Mouse (Mus musculus) thymus, adult 2 months (tissue): ENCODE measurements around the gene Olfr1495. TPM values are rescaled to one million over a fixed set of nuclear protein-coding genes. Genes with fewer than 3 reads are reported as not detected.

Experiments used
- DNase-seq: peaks from one replicate; pipeline ENCODE4 v3.0.0; 2021
- H3K27ac ChIP-seq: fragments of 200-500 bp; 2 replicates; pipeline ENCODE4 v1.5.1; 2012; ENCODE audit warnings: low read length, control low read depth; ENCODE audit not compliant: control insufficient read depth, insufficient read depth
- H3K27me3 ChIP-seq: fragments of 200-500 bp; 2 replicates; pipeline ENCODE4 v1.6.1; 2012; ENCODE audit warnings: mild to moderate bottlenecking, low read length, moderate library complexity, mixed read lengths; ENCODE audit not compliant: control insufficient read depth, insufficient read depth
- H3K36me3 ChIP-seq: fragments of 200-500 bp; 2 replicates; pipeline ENCODE4 v1.6.1; 2012; ENCODE audit warnings: mild to moderate bottlenecking, low read length, moderate library complexity; ENCODE audit not compliant: control insufficient read depth, insufficient read depth
- H3K4me1 ChIP-seq: fragments of 200-500 bp; replicated peaks from 2 replicates; pipeline ENCODE4 v1.6.1; 2012; ENCODE audit warnings: low read length; ENCODE audit not compliant: control insufficient read depth, insufficient read depth
- H3K4me3 ChIP-seq: fragments of 200-500 bp; 2 replicates; pipeline ENCODE4 v1.5.1; 2012; ENCODE audit warnings: mild to moderate bottlenecking, low read length, control low read depth, moderate library complexity; ENCODE audit not compliant: control insufficient read depth, insufficient read depth
- CTCF ChIP-seq: fragments of 200-500 bp; IDR thresholded peaks from 2 replicates; pipeline ENCODE4 v1.5.1; 2012; ENCODE audit warnings: mild to moderate bottlenecking, control low read depth, low read length, moderate library complexity, borderline replicate concordance; ENCODE audit not compliant: control insufficient read depth, poor library complexity, insufficient read depth; ENCODE audit errors: extremely low read depth
- POLR2A ChIP-seq: fragments of 200-500 bp; IDR thresholded peaks from 2 replicates; pipeline ENCODE4 v1.6.1; 2012; ENCODE audit warnings: mild to moderate bottlenecking, low read length, control low read depth, moderate library complexity; ENCODE audit not compliant: control insufficient read depth, poor library complexity, insufficient read depth; ENCODE audit errors: extremely low read depth
- WGBS: fragments of 180-500 bp; shearing (Covaris S2); methylation state at CpG from one replicate; pipeline ENCODE4 v1.1.7; 2018; 5-methylcytosine and 5-hydroxymethylcytosine counted together
- polyA plus RNA-seq: library from polyadenylated mRNA; depleted of rRNA; stranded (reverse); fragments of >200 nt; gene quantifications from 2 replicates; pipeline ENCODE4 v1.2.3, GENCODE M21; 2012; rRNA removed

The Olfr1495 gene
- polyA plus RNA-seq = not detected in 2 replicates

DNA sequence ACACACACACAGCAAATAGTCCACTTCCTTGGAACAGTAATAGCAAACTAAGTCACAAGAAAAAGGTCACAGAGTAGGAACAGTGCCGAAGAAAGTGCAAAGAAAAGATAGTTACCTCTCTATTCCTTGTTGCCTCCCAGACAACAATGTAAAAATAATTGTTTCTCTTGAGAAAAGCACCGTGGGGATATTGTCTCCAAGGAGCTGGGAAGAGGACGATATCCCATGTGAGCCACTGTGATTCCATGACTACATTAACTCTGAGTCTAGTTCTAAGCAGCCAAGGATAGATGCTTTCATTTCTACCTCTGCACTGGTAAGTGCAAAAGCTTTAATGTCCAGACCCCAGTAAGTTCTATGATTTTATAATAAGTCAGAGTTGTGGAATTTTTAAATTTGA is at the start of gene Olfr1495:
Gene Olfr1495 (plus strand): TSS at position 301 of the 400 bp plus-strand sequence.
- Histone ChIP-seq H3K36me3 (no peaks in the 10 kb centered on the region), H3K27me3 (no peaks in the 10 kb centered on the region), H3K4me1 (no peaks in the 10 kb centered on the region), H3K27ac (no peak within 1 kb of the TSS), H3K4me3 (no peak within 1 kb of the TSS)
- no peak for DNase-seq
- 89% methylated on average over 3 of the region's 3 CpGs for WGBS
- TF ChIP-seq CTCF (no peak), POLR2A (no peak)

DNA sequence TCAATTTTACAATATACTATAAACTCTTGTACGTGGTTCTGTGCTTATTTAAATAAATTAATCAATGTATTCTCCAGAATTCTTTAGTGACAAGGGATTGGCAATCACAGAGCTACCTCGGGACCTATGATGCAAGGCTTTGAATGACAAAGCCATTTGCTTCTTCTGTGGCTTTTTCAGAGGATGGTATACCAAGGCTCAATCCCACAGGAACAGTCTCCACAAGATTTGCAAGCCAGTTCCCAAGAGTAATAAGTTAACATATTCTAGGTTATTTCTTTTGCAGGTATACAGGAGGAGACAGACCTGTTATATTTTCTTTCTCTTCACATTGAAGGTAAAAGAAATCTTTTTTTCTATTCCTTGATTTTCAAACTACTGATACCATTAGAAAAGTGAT is 41.4 kb upstream of the Olfr1495 start, which contains the start of gene Olfr1493-ps1:
Gene Olfr1493-ps1 (plus strand): TSS at position 301 of the 400 bp plus-strand sequence.
- Histone ChIP-seq H3K36me3 (no peaks in the 10 kb centered on the region), H3K4me1 (no peaks in the 10 kb centered on the region), H3K4me3 (no peak within 1 kb of the TSS), H3K27me3 (no peaks in the 10 kb centered on the region), H3K27ac (no peak within 1 kb of the TSS)
- TF ChIP-seq POLR2A (no peak), CTCF (no peak)
- WGBS = 50% methylated on average over 2 of the region's 2 CpGs
- no peak for DNase-seq

DNA sequence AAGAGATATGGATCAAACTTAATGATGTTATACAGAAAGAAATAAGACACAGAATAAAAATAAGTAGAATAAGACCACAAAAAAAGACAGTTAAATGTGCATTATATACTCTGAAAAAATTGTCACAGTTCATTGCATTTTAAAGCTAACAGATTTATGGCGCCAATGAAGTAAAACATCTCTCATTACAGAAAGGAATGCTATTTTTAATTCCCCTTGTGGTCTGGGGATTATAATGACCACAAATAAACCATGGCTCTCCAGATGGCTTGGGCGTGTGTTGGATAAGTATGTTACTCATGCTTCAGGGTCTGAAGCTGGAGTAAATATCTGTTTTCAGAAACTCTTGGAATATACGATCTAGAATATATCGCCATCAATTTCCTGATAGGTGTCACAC is 25.0 kb upstream of the Olfr1495 start, which contains the start of gene Olfr1494:
Gene Olfr1494 (plus strand): TSS at position 301 of the 400 bp plus-strand sequence.
- 91% methylated on average over 4 of the region's 4 CpGs for WGBS
- Histone ChIP-seq H3K4me3 (no peak within 1 kb of the TSS), H3K36me3 (no peaks in the 10 kb centered on the region), H3K27me3 (no peaks in the 10 kb centered on the region), H3K4me1 (no peaks in the 10 kb centered on the region), H3K27ac (no peak within 1 kb of the TSS)
- TF ChIP-seq POLR2A (no peak), CTCF (no peak)
- DNase-seq = no peak

DNA sequence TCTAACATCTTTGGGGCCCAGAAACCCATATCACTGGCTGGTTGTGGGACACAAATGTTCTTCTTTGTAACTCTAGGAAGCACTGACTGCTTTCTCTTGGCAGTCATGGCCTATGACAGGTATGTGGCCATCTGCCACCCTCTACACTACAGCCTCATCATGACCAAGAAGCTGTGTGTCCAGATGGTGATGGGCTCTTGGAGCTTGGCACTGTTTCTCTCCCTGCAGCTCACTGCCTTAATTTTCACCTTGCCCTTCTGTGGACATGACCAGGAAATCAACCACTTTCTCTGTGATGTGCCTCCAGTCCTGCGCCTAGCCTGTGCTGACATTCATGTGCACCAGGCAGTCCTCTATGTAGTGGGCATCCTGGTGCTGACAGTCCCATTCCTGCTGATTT is 15.0 kb upstream of the Olfr1495 start:
- TF ChIP-seq CTCF = no peak
- TF ChIP-seq POLR2A = no peak
- H3K36me3 ChIP-seq = no peaks in the 10 kb centered on the region
- H3K4me3 ChIP-seq = no peak overlapping the region
- no peaks in the 10 kb centered on the region for H3K27me3 ChIP-seq
- no peaks in the 10 kb centered on the region for H3K4me1 ChIP-seq
- no peak overlapping the region for H3K27ac ChIP-seq
- 96% methylated on average over 1 of the region's 1 CpGs for WGBS
- DNase-seq = no peak

DNA sequence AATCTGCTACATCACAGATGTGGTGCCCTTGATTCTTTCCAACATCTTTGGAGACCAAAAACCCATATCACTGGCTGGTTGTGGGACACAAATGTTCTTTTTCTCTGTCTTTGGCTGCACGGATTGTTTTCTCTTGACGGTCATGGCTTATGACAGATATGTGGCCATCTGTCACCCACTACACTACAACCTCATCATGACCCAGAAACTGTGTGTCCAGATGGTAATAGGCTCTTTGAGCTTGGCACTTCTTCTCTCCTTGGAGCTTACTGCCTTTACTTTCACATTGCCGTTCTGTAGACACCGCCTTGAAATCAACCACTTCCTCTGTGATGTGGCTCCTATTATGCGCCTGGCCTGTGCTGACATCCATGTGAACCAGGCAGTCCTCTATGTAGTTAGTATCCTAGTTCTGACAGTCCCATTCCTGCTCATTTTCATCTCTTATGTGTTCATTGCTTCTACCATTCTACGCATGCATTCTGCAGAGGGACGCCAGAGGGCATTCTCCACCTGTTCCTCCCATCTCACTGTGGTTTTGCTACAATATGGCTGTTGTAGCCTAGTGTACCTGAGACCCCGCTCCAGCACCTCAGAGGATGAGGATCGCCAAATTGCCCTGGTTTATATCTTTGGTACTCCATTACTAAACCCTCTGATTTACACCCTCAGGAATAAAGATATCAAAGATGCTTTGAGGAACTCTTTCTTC is 4.3 kb downstream of the Olfr1495 start:
- TF ChIP-seq POLR2A = no peak
- no peak for TF ChIP-seq CTCF
- Histone ChIP-seq H3K36me3 (no peaks in the 10 kb centered on the region), H3K4me1 (no peaks in the 10 kb centered on the region), H3K4me3 (no peak overlapping the region), H3K27me3 (no peaks in the 10 kb centered on the region), H3K27ac (no peak overlapping the region)
- no peak for DNase-seq
- 91% methylated on average over 9 of the region's 9 CpGs for whole genome bisulfite sequencing

DNA sequence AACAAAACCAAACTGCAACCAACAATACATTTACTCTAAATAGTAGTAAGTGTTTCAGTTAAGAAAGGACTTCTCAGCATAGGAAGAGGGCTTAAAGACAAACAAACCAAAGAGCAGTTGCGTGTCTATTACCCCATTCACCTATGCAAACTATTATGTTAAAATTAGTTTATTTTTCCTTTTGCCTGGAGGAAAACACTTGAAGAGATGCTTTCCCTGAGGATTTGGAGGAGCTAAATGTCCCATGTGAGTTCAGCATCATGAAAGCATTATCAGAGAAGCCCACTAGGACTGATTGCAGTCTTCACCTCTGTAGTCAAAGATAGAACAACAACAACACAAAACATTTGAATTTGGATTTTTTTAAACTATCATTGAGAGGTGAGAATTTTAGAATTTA is 13.2 kb downstream of the Olfr1495 start, which contains the start of gene Olfr1496:
Gene Olfr1496 (plus strand): TSS at position 301 of the 400 bp plus-strand sequence.
- no peak for DNase-seq
- H3K4me1 ChIP-seq = no peaks in the 10 kb centered on the region
- H3K36me3 ChIP-seq = no peaks in the 10 kb centered on the region
- no peak within 1 kb of the TSS for H3K27ac ChIP-seq
- TF ChIP-seq POLR2A (no peak), CTCF (no peak)
- H3K4me3 ChIP-seq = no peak within 1 kb of the TSS
- WGBS = 96% methylated on average over 1 of the region's 1 CpGs
- H3K27me3 ChIP-seq = no peaks in the 10 kb centered on the region
